Mouse (Mus musculus) erythroblast, adult 5-6 weeks (primary cell): Measurements from ENCODE around the gene Suclg2. TPM values are rescaled to one million over a fixed set of nuclear protein-coding genes. Genes with fewer than 3 reads are reported as not detected.

Experiments
- ATAC-seq: replicated peaks from 2 replicates; pipeline ENCODE4 v1.8.0; 2016; ENCODE audit warnings: moderate number of reproducible peaks, mild to moderate bottlenecking, moderate TSS enrichment, inconsistent platforms; ENCODE audit not compliant: poor library complexity, low FRiP score, severe bottlenecking
- total RNA-seq, 2 experiments: library from RNA; stranded (forward) in 1 of 2; stranded (reverse) in 1 of 2; fragments of 150-400 nt in 1 of 2; fragments of 200-764, 138-1000 nt in 1 of 2; gene quantifications; 2 replicates each; pipeline versions ENCODE4 v1.2.3 to v1.2.4; 2015 to 2017; ENCODE audit warnings: low replicate concordance in 2 of 2

The Suclg2 gene
- total RNA-seq, 2 experiments from 2014 or later, result 8.1 to 13.8 TPM

- ATAC-seq, result no peak
Observed at GRCm38 (mm10) chr6:95574867-95575266, 143.7 kb downstream of the Suclg2 start.

- ATAC-seq, result no peak
Observed at GRCm38 (mm10) chr6:95574389-95574788, 144.2 kb downstream of the Suclg2 start.

- ATAC-seq, result no peak
Observed at GRCm38 (mm10) chr6:95573035-95573759, 145.4 kb downstream of the Suclg2 start.

- no peak for ATAC-seq
Observed at GRCm38 (mm10) chr6:95571620-95572019, 147.0 kb downstream of the Suclg2 start.

DNA sequence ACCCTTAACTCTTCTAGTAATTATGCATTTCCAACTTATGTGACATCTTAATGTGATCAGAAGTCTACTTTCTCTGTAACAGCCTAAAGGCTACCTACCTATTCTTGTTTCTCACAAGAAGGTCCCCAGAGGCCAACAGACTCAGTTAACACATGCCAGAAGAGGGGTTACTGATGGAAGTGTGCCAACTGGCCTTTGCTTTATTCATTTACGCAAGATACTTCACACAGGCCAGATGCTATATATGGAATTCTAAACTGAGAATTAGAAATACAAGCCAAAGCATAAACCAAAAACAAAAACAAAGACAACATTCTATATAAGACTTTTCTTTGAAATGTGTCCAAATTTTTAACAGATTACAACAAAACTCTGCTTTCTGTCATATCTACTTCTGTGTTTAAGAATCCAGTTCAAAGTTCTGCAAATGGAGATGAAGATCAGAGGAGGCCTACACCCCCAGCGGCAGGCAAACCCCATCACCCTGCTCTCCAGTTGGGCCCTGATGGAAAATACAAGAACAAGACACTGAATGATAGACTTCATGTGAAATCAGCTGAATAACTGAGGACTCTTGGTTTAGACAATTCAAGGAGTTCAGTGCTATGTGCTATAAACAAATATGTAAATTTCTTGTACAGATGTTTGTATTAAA lies 155.1 kb downstream of the Suclg2 start:
- no peak for ATAC-seq

DNA sequence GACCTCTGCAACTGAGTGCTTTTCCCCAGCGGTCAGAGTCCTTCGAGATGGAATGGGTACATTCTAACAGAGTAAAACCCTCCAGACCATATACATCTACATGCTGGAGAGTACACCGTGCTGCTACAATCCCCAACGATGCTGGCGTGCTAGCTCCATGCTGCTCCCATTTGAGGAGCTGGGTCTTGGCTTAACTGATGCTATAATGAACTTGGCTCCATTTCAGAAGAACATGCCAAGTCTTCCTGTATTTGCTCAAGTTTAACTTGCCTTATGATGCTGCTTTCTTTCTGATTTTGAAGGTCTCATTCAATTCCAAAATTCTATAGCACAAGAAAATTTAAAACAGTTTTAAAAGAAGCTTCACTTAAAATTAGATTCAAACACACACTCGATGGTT lies 162.3 kb downstream of the Suclg2 start:
- no peak for ATAC-seq

GRCm38 (mm10) chr6:95552339-95552950 lies 166.2 kb downstream of the Suclg2 start:
- ATAC-seq, result no peak

GRCm38 (mm10) chr6:95551000-95551399 lies 167.6 kb downstream of the Suclg2 start:
- no peak for ATAC-seq

GRCm38 (mm10) chr6:95546189-95546832 lies 172.3 kb downstream of the Suclg2 start:
- no peak for ATAC-seq

DNA sequence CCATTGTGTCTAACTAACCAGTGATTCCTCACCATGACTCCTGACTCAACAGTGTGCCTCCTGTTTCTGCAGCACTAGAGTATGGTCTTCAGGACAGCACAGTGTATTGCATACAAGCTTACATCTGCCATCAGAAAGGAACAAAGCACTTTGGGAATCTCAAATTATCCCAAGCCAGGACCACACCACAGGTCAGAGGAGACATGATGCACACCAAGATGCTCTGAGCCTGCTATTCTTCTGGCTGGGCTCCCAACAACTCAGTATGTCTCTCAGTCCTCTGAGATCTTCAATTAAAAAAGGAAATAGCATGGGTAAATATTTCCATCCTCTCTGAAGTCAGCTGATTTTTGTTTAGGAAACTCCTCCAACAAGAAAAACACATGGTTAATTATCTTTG lies 172.9 kb downstream of the Suclg2 start:
- ATAC-seq, result no peak

GRCm38 (mm10) chr6:95545296-95545695 lies 173.3 kb downstream of the Suclg2 start:
- no peak for ATAC-seq

- no peak for ATAC-seq
Observed at GRCm38 (mm10) chr6:95535191-95535590, 183.4 kb downstream of the Suclg2 start.

DNA sequence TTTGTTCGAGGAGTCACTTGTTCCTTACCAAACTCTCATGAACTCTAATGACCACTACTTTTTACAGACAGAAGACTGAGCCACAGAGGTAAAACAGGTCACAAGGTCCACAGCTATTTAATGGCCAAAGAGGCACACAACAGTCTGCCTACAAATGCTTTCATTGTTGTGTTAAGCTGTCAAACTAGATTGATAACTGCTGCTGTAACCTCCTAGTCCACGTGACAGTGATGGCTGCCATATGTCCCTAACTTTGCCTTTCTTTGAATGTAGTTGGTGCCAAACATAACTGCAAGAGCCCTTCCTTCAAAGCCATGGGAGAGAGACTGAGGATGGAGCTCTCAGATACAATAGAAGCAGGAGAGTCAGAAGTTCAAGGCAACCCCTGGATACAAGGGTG lies 198.8 kb downstream of the Suclg2 start:
- ATAC-seq, result no peak

- no peak for ATAC-seq
Observed at GRCm38 (mm10) chr6:95518406-95518805, 200.2 kb downstream of the Suclg2 start.

- no peak for ATAC-seq
Observed at GRCm38 (mm10) chr6:95515721-95516120, 202.9 kb downstream of the Suclg2 start.

GRCm38 (mm10) chr6:95514726-95515125 lies 203.9 kb downstream of the Suclg2 start:
- ATAC-seq, result no peak

- no peak for ATAC-seq
Observed at GRCm38 (mm10) chr6:95511689-95512088, 206.9 kb downstream of the Suclg2 start.

- ATAC-seq, result no peak
Observed at GRCm38 (mm10) chr6:95500771-95501170, 217.8 kb downstream of the Suclg2 start.

DNA sequence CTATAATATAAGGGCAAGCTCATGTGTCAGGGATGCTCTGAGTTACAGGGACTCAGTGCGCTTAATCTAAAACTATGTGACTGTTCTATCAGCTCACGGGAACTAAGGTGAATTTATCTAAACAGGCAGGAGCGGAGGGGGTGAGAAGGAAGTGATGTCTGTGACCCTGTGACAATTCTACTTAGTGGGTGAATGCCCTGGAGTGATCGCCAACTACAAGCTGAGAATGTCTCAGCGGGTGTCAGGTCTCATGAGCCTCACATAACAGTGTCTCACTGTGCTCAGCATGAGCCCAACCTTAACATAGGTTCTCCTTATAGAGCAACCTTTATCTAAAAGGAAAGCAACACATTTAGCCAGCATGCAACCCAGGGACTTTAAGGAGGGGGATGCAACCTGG lies 219.0 kb downstream of the Suclg2 start:
- ATAC-seq, result no peak

- ATAC-seq, result no peak
Observed at GRCm38 (mm10) chr6:95492216-95492956, 226.2 kb downstream of the Suclg2 start.
